Mouse (Mus musculus) hindbrain, embryonic 16.5 days (tissue): ENCODE measurements around the gene Pilrb2. TPM values are rescaled to one million over a fixed set of nuclear protein-coding genes. Genes with fewer than 3 reads are reported as not detected.
"Not testable (repeated sequence)": the region's sequence is repeated elsewhere in the genome, so short reads cannot be mapped to it uniquely, and the experiment has no call there.

ENCODE experiments used
- ATAC-seq: fragments of 200-750 bp; cut with Nextera tagmentation; 2 replicates; pipeline ENCODE4 v1.8.0; 2017; ENCODE audit warnings: moderate TSS enrichment, moderate library complexity
- H3K27ac ChIP-seq: fragments of 300-500 bp; sonication (generic); 2 replicates; pipeline ENCODE4 v1.5.1; 2014; ENCODE audit warnings: low read depth, mild to moderate bottlenecking, control low read depth, low read length, moderate library complexity
- H3K27me3 ChIP-seq: fragments of 300-500 bp; sonication (generic); replicated peaks from 2 replicates; pipeline ENCODE4 v1.6.1; 2014; ENCODE audit warnings: low read length; ENCODE audit not compliant: control insufficient read depth, insufficient read depth
- H3K36me3 ChIP-seq: fragments of 300-500 bp; sonication (generic); 2 replicates; pipeline ENCODE4 v1.6.1; 2014; ENCODE audit warnings: mild to moderate bottlenecking, low read length, moderate library complexity, mixed read lengths; ENCODE audit not compliant: control insufficient read depth, insufficient read depth
- H3K4me1 ChIP-seq: fragments of 300-500 bp; sonication (generic); 2 replicates; pipeline ENCODE4 v1.6.1; 2014; ENCODE audit warnings: low read depth, low read length; ENCODE audit not compliant: control insufficient read depth, insufficient read depth
- H3K4me2 ChIP-seq: fragments of 300-500 bp; sonication (generic); 2 replicates; pipeline ENCODE4 v1.6.1; 2014; ENCODE audit warnings: mild to moderate bottlenecking, low read length, control low read depth, moderate library complexity
- H3K4me3 ChIP-seq: fragments of 300-500 bp; sonication (generic); 2 replicates; pipeline ENCODE4 v1.5.1; 2014; ENCODE audit warnings: mild to moderate bottlenecking, low read length, control low read depth, moderate library complexity
- H3K9ac ChIP-seq: fragments of 300-500 bp; sonication (generic); 2 replicates; pipeline ENCODE4 v1.6.1; 2014; ENCODE audit warnings: low read depth, mild to moderate bottlenecking, control low read depth, low read length, moderate library complexity
- H3K9me3 ChIP-seq: fragments of 300-500 bp; sonication (generic); 2 replicates; pipeline ENCODE4 v1.6.1; 2014; ENCODE audit warnings: mild to moderate bottlenecking, low read length, moderate library complexity; ENCODE audit not compliant: control insufficient read depth
- WGBS: fragments of 180-500 bp; shearing (Covaris S2); extraction: QIAGEN DNeasy Blood & Tissue Kit; methylation state at CpG from one replicate; pipeline ENCODE4 v1.1.7; 2014; 5-methylcytosine and 5-hydroxymethylcytosine counted together
- polyA plus RNA-seq: library from polyadenylated mRNA; unstranded; fragments of >200 nt; fragmentation: Nextera tagmentation; extraction: Ambion mirVana; gene quantifications from 2 replicates; pipeline ENCODE4 v1.2.1, GENCODE M21; 2015

Pilrb2 gene
- polyA plus RNA-seq, 1 experiment from 2014 or later = not detected

DNA sequence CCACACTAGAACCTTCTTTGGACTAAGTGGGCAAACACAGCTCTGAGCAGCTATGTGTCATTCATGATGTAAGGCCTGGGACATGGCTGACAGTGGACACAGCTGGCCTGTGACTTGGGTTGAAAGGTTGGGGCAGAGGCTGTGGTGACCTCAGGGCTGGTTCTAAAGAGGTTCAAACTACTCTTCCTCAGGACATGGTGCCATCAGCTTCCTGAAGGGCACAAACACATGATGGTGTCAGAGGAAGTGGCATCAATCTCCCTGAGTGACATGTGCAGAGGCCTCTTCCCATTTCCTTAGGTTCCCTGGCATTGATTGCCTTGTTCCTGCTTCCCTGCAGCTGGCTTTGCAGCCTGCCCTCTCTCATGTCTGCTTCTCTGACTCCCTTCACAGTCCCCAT lies 34.5 kb downstream of the Pilrb2 start:
- not testable (repeated sequence) for ATAC-seq, H3K9me3 ChIP-seq, H3K4me3 ChIP-seq

GRCm38 (mm10) chr5:137836611-137837010 lies 35.0 kb downstream of the Pilrb2 start:
- ATAC-seq = no peak
- Histone ChIP-seq H3K27ac (no peak overlapping the region), H3K9ac (no peak overlapping the region), H3K4me3 (no peak overlapping the region), H3K9me3 (no peaks in the 10 kb centered on the region), H3K4me2 (no peak overlapping the region), H3K36me3 (no peaks in the 10 kb centered on the region), H3K4me1 (no peaks in the 10 kb centered on the region), H3K27me3 (no peaks in the 10 kb centered on the region)

More for the DNA sequence above, 34.5 kb downstream of the Pilrb2 start:
- H3K36me3 ChIP-seq, H3K4me1 ChIP-seq, H3K4me2 ChIP-seq, H3K9ac ChIP-seq, H3K27ac ChIP-seq, H3K27me3 ChIP-seq: not testable (repeated sequence)

DNA sequence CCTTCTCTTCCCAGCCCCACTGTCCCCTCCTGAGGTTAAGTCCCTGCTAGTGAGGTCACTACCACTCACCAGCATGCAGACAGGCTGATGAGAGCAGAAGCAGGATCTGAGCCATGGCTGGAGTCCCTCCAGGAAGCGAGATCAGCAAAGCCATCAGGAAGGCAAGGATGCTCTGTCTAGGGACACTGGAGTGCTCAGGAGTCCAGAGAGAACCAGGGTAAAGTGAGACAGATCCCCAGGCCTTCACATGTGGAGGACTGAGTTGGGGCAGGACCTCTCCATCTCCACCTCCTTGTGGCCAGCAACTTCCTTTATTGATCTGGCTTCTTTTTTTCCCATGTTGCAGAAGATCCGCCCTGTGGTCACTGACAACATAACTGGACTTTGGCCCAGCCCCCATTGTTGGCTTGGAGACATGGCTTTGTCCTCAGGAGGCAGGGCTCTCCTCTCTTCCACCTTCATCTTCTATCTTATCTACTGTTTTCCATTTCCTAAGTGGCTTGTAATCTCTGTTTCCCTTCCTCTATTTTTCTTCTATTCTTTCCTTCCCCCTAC lies 35.6 kb downstream of the Pilrb2 start, which contains the start of gene Pilra:
TSS of gene Pilra (minus strand) at position 316 of the 555 bp plus-strand sequence.
- H3K9me3 ChIP-seq, H3K4me1 ChIP-seq, H3K4me3 ChIP-seq, H3K4me2 ChIP-seq, H3K27ac ChIP-seq, ATAC-seq, H3K27me3 ChIP-seq, H3K36me3 ChIP-seq, H3K9ac ChIP-seq: not testable (repeated sequence)
- 78% methylated on average over 1 of the region's 2 CpGs for WGBS

GRCm38 (mm10) chr5:137833500-137833899 lies 38.1 kb downstream of the Pilrb2 start:
- Histone ChIP-seq H3K36me3 (no peaks in the 10 kb centered on the region), H3K9me3 (no peaks in the 10 kb centered on the region), H3K4me3 (no peak overlapping the region), H3K4me2 (no peak overlapping the region), H3K4me1 (no peaks in the 10 kb centered on the region), H3K27me3 (no peaks in the 10 kb centered on the region), H3K27ac (no peak overlapping the region), H3K9ac (no peak overlapping the region)
- no peak for ATAC-seq
- WGBS = 70% methylated on average over 4 of the region's 4 CpGs

DNA sequence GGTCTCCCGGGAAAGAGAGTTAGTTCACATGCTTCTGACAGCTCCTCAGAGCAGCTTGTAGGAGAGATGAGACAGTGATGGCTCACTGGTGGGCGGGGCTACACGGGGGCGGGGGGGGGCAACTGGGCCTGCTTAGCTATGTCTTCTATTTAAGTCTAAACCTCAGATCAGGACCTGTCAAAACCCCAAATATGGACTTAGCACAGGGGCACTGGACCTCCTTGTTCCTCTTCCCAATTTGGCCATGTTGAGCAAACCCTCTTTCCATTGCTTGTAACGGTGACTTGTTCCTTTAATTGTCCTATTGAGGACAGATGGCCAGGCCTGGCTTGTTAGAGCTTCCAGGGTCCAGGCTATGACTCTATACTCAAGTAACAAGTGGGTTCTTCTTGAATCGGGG lies 40.1 kb downstream of the Pilrb2 start:
- WGBS = 83% methylated on average over 6 of the region's 6 CpGs

GRCm38 (mm10) chr5:137831106-137831505 lies 40.5 kb downstream of the Pilrb2 start:
- no peak overlapping the region for H3K4me2 ChIP-seq
- H3K27me3 ChIP-seq = no peaks in the 10 kb centered on the region
- H3K36me3 ChIP-seq = no peaks in the 10 kb centered on the region
- no peak for ATAC-seq
- no peak overlapping the region for H3K4me3 ChIP-seq
- 90% methylated on average over 4 of the region's 4 CpGs for WGBS
- H3K27ac ChIP-seq = no peak overlapping the region
- H3K9me3 ChIP-seq = no peaks in the 10 kb centered on the region
- H3K4me1 ChIP-seq = no peaks in the 10 kb centered on the region
- no peak overlapping the region for H3K9ac ChIP-seq

More for the DNA sequence above, 40.1 kb downstream of the Pilrb2 start:
- no peak for ATAC-seq
- Histone ChIP-seq H3K27me3 (no peaks in the 10 kb centered on the region), H3K36me3 (no peaks in the 10 kb centered on the region), H3K4me1 (no peaks in the 10 kb centered on the region), H3K27ac (no peak overlapping the region), H3K9ac (no peak overlapping the region), H3K4me2 (no peak overlapping the region), H3K4me3 (no peak overlapping the region), H3K9me3 (no peaks in the 10 kb centered on the region)

GRCm38 (mm10) chr5:137830238-137830637 lies 41.4 kb downstream of the Pilrb2 start:
- no peak overlapping the region for H3K4me3 ChIP-seq
- no peak overlapping the region for H3K9ac ChIP-seq
- no peak overlapping the region for H3K4me2 ChIP-seq
- H3K4me1 ChIP-seq = no peaks in the 10 kb centered on the region
- H3K9me3 ChIP-seq = no peaks in the 10 kb centered on the region
- no peak overlapping the region for H3K27ac ChIP-seq
- no peaks in the 10 kb centered on the region for H3K36me3 ChIP-seq
- no peak for ATAC-seq
- H3K27me3 ChIP-seq = no peaks in the 10 kb centered on the region
- WGBS = 86% methylated on average over 7 of the region's 7 CpGs

- no peak overlapping the region for H3K9ac ChIP-seq
- H3K36me3 ChIP-seq = no peaks in the 10 kb centered on the region
- H3K4me2 ChIP-seq = no peak overlapping the region
- H3K9me3 ChIP-seq = no peaks in the 10 kb centered on the region
- H3K4me1 ChIP-seq = no peaks in the 10 kb centered on the region
- no peaks in the 10 kb centered on the region for H3K27me3 ChIP-seq
- H3K27ac ChIP-seq = no peak overlapping the region
- ATAC-seq = no peak
- WGBS = 87% methylated on average over 6 of the region's 6 CpGs
- no peak overlapping the region for H3K4me3 ChIP-seq
These were observed 42.9 kb downstream of the Pilrb2 start for GRCm38 (mm10) chr5:137828694-137829093.

GRCm38 (mm10) chr5:137826421-137826820 lies 45.2 kb downstream of the Pilrb2 start:
- Histone ChIP-seq H3K4me1 (no peaks in the 10 kb centered on the region), H3K9ac (no peak overlapping the region), H3K36me3 (no peaks in the 10 kb centered on the region), H3K27ac (no peak overlapping the region), H3K4me2 (no peak overlapping the region), H3K9me3 (no peaks in the 10 kb centered on the region), H3K4me3 (no peak overlapping the region), H3K27me3 (no peaks in the 10 kb centered on the region)
- ATAC-seq = no peak
- WGBS = 78% methylated on average over 7 of the region's 7 CpGs

DNA sequence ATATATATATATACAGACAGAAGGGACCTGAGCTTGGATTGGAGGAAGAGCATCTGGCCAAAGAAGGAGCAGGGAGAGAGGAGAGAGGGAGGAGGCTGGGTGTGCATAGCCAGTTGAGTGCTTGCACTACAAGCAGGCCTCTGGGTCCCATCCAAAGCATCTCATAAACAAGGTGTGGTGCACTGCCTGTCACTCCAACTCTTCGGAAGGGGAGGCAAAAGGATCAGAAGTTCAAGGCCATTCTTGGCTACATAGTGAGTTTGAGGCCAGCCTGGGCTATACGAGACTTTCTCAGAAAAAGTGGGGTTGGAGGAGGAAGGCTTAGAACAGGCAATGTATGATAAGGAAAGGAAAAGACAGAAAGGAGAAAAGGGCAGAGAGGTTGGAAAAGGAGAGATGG lies 45.6 kb downstream of the Pilrb2 start:
- Histone ChIP-seq H3K4me1 (no peaks in the 10 kb centered on the region), H3K27me3 (no peaks in the 10 kb centered on the region), H3K4me3 (no peak overlapping the region), H3K9ac (no peak overlapping the region), H3K27ac (no peak overlapping the region), H3K4me2 (no peak overlapping the region), H3K36me3 (no peaks in the 10 kb centered on the region), H3K9me3 (no peaks in the 10 kb centered on the region)
- no peak for ATAC-seq
- whole genome bisulfite sequencing = 92% methylated on average over 2 of the region's 2 CpGs
